Mouse (Mus musculus) kidney, postnatal 0 days (tissue): ENCODE measurements around the gene Gm38392. TPM values are rescaled to one million over a fixed set of nuclear protein-coding genes. Genes with fewer than 3 reads are reported as not detected.

ENCODE experiments used
- ATAC-seq: fragments of 200-750 bp; cut with Nextera tagmentation; replicated peaks from 2 replicates; pipeline ENCODE4 v1.8.0; 2017; ENCODE audit warnings: low read depth, moderate number of reproducible peaks, moderate TSS enrichment, moderate library complexity; ENCODE audit not compliant: low FRiP score
- DNase-seq: peaks from one replicate; pipeline ENCODE4 v3.0.0-alpha.2; 2016; ENCODE audit warnings: low spot score
- H3K27ac ChIP-seq: fragments of 300-500 bp; sonication (generic); 2 replicates; pipeline ENCODE4 v1.5.1; 2014; ENCODE audit warnings: mild to moderate bottlenecking
- H3K27me3 ChIP-seq: fragments of 300-500 bp; sonication (generic); 2 replicates; pipeline ENCODE4 v1.6.1; 2014; ENCODE audit warnings: low read length, mixed read lengths; ENCODE audit not compliant: insufficient read depth
- H3K36me3 ChIP-seq: fragments of 300-500 bp; sonication (generic); 2 replicates; pipeline ENCODE4 v1.6.1; 2014; ENCODE audit warnings: low read length, mixed read lengths; ENCODE audit not compliant: insufficient read depth
- H3K4me1 ChIP-seq: fragments of 300-500 bp; sonication (generic); replicated peaks from 2 replicates; pipeline ENCODE4 v1.6.1; 2014; ENCODE audit warnings: antibody characterized with exemption, low read length, mixed read lengths; ENCODE audit not compliant: insufficient read depth
- H3K4me2 ChIP-seq: fragments of 300-500 bp; sonication (generic); 2 replicates; pipeline ENCODE4 v1.6.1; 2014; ENCODE audit warnings: mild to moderate bottlenecking, low read length, moderate library complexity, mixed read lengths
- H3K4me3 ChIP-seq: fragments of 300-500 bp; sonication (generic); replicated peaks from 2 replicates; pipeline ENCODE4 v1.5.1; 2014; ENCODE audit warnings: low read depth, low read length
- H3K9ac ChIP-seq: fragments of 300-500 bp; sonication (generic); 2 replicates; pipeline ENCODE4 v1.6.1; 2014; ENCODE audit warnings: low read depth, low read length
- H3K9me3 ChIP-seq: fragments of 300-500 bp; sonication (generic); replicated peaks from 2 replicates; pipeline ENCODE4 v1.6.1; 2016; ENCODE audit warnings: low read length, inconsistent platforms, mixed read lengths
- CTCF ChIP-seq: IDR thresholded peaks from 2 replicates; pipeline ENCODE4 v1.5.1; 2016; ENCODE audit warnings: antibody characterized with exemption, low read depth, mild to moderate bottlenecking, moderate library complexity
- WGBS: fragments of 180-500 bp; shearing (Covaris S2); extraction: QIAGEN DNeasy Blood & Tissue Kit; methylation state at CpG from one replicate; pipeline ENCODE4 v1.1.7; 2014; 5-methylcytosine and 5-hydroxymethylcytosine counted together
- polyA plus RNA-seq: library from polyadenylated mRNA; unstranded; fragments of >200 nt; fragmentation: Nextera tagmentation; extraction: Ambion mirVana; gene quantifications from 2 replicates; pipeline ENCODE4 v1.2.1, GENCODE M21; 2015

The Gm38392 gene
- polyA plus RNA-seq, 1 experiment from 2014 or later: 3.8 TPM

- H3K27ac ChIP-seq: no peak overlapping the region
- no peak for TF ChIP-seq CTCF
- H3K4me3 ChIP-seq: no peak overlapping the region
- H3K9ac ChIP-seq: no peak overlapping the region
- no peak for ATAC-seq
- H3K4me2 ChIP-seq: no peak overlapping the region
- H3K9me3 ChIP-seq: no peaks in the 10 kb centered on the region
- H3K4me1 ChIP-seq: 0 out of 2 replicates have a peak, but pooled peaks cover 4% of the 10 kb centered on the region
- no peaks in the 10 kb centered on the region for H3K36me3 ChIP-seq
- no peaks in the 10 kb centered on the region for H3K27me3 ChIP-seq
- no peak for DNase-seq
- 44% methylated on average over 7 of the region's 7 CpGs for WGBS
These were observed 54.7 kb downstream of the Gm38392 start for GRCm38 (mm10) chr3:88232301-88232702.

GRCm38 (mm10) chr3:88231061-88231641 is 55.9 kb downstream of the Gm38392 start:
- Histone ChIP-seq H3K9me3 (no peaks in the 10 kb centered on the region), H3K36me3 (no peaks in the 10 kb centered on the region), H3K4me1 (0 out of 2 replicates have a peak, but pooled peaks cover 4% of the 10 kb centered on the region), H3K4me3 (no peak overlapping the region), H3K27me3 (no peaks in the 10 kb centered on the region), H3K27ac (no peak overlapping the region), H3K4me2 (no peak overlapping the region), H3K9ac (no peak overlapping the region)
- WGBS: 53% methylated on average over 1 of the region's 1 CpGs
- no peak for ATAC-seq
- no peak for DNase-seq
- TF ChIP-seq CTCF: no peak

- no peak overlapping the region for H3K27ac ChIP-seq
- WGBS: 12% methylated on average over 17 of the region's 17 CpGs
- H3K4me2 ChIP-seq: no peak overlapping the region
- ATAC-seq (no peak), DNase-seq (peak; percentile 59)
- no peak for TF ChIP-seq CTCF
- no peaks in the 10 kb centered on the region for H3K9me3 ChIP-seq
- 0 out of 2 replicates have a peak, but pooled peaks cover 4% of the 10 kb centered on the region for H3K4me1 ChIP-seq
- no peaks in the 10 kb centered on the region for H3K36me3 ChIP-seq
- no peaks in the 10 kb centered on the region for H3K27me3 ChIP-seq
- H3K4me3 ChIP-seq: no peak overlapping the region
- no peak overlapping the region for H3K9ac ChIP-seq
These were observed 56.6 kb downstream of the Gm38392 start for GRCm38 (mm10) chr3:88230262-88231047.

GRCm38 (mm10) chr3:88229526-88229925 is 57.5 kb downstream of the Gm38392 start:
- Histone ChIP-seq H3K27ac (no peak overlapping the region), H3K36me3 (no peaks in the 10 kb centered on the region), H3K27me3 (no peaks in the 10 kb centered on the region), H3K4me1 (0 out of 2 replicates have a peak, but pooled peaks cover 4% of the 10 kb centered on the region), H3K9me3 (no peaks in the 10 kb centered on the region), H3K4me3 (no peak overlapping the region), H3K4me2 (no peak overlapping the region), H3K9ac (no peak overlapping the region)
- DNase-seq (no peak), ATAC-seq (no peak)
- WGBS: 74% methylated on average over 6 of the region's 6 CpGs
- TF ChIP-seq CTCF: no peak

- no peaks in the 10 kb centered on the region for H3K9me3 ChIP-seq
- no peak overlapping the region for H3K4me3 ChIP-seq
- H3K4me2 ChIP-seq: no peak overlapping the region
- H3K4me1 ChIP-seq: 0 out of 2 replicates have a peak, but pooled peaks cover under 1% of the 10 kb centered on the region
- H3K36me3 ChIP-seq: no peaks in the 10 kb centered on the region
- no peak for TF ChIP-seq CTCF
- 35% methylated on average over 4 of the region's 4 CpGs for WGBS
- ATAC-seq: no peak
- no peak overlapping the region for H3K9ac ChIP-seq
- H3K27me3 ChIP-seq: no peaks in the 10 kb centered on the region
- DNase-seq: no peak
- H3K27ac ChIP-seq: no peak overlapping the region
These were observed 58.1 kb downstream of the Gm38392 start for GRCm38 (mm10) chr3:88228906-88229305.

- no peak for TF ChIP-seq CTCF
- Histone ChIP-seq H3K9me3 (no peaks in the 10 kb centered on the region), H3K27me3 (no peaks in the 10 kb centered on the region), H3K9ac (no peak overlapping the region), H3K27ac (no peak overlapping the region), H3K4me1 (no peaks in the 10 kb centered on the region), H3K36me3 (no peaks in the 10 kb centered on the region), H3K4me3 (no peak overlapping the region), H3K4me2 (no peak overlapping the region)
- DNase-seq (no peak), ATAC-seq (no peak)
- 37% methylated on average over 6 of the region's 6 CpGs for WGBS
These were observed 59.0 kb downstream of the Gm38392 start for GRCm38 (mm10) chr3:88227976-88228375.
